Mouse (Mus musculus) right cerebral cortex, postnatal 14 days (tissue): Measurements from ENCODE around the gene Bpifc.

ENCODE experiments used
- DNase-seq: peaks from one replicate; pipeline ENCODE4 v3.0.0; 2022

The Bpifc gene

DNA sequence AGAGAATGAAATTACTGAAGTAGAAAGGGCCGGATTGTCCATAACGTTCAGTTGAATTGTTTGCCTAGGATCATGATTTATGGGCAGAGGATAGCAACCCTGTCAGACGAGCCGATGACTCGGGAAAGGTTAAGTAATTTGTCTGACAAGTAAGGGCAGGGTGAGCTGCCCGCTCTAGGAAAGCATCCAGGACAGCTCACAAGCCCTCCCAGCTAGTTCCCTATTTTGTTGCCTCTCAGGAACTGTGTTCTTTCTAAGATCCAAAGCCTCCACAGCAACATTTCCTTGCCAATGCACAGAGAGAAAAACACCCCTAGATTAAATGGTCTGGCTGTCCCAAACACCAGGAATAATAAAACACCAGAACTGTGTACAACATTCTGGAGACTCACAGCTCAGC, 1.1 kb downstream of the Bpifc start:
- no peak for DNase-seq

- DNase-seq = no peak
These were observed 2.0 kb downstream of the Bpifc start for GRCm38 (mm10) chr10:86009688-86010087.

GRCm38 (mm10) chr10:86006455-86006854, 5.2 kb downstream of the Bpifc start:
- DNase-seq = no peak

DNA sequence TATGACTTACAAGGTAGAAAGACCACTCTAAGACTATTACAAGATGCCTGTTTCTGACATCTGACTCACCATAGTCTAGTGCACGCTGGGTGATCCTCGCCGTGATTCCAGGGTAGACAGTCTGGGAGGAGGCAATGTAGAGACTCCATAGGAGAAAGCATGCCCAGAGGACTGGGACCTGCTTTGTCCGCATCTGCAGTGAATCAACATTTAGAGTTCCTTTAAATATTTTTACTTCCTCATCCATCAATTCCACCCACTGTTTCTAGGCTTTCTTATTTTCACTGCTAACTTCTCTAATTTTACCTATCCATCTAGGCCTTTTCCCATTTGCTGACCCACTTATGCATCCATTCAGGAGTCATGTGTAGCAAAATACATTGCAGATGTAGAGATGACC, 11.2 kb downstream of the Bpifc start:
- no peak for DNase-seq

GRCm38 (mm10) chr10:85994543-85995104, 17.1 kb downstream of the Bpifc start:
- no peak for DNase-seq

DNA sequence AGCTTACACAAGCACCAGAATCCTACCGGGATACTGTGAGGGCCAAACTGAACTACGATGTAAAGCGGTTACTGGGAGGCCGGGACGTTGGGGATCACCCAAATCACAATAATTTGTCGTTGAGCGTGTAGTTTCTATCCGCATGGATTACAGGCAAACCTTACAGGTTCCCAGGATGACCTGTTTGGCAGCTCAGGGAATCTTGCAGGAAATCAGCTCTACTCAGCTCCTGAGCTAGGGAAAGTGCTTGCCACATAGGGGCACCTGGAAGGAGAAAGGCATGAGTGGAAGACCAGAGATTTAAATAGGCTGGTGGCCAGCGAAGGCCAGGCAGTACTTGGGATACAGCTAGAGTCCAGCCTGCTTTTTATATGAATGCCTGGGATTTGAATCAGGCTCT, 17.9 kb downstream of the Bpifc start:
- DNase-seq = no peak

GRCm38 (mm10) chr10:85992412-85992811, 19.3 kb downstream of the Bpifc start:
- no peak for DNase-seq

- DNase-seq = no peak
These were observed 22.1 kb downstream of the Bpifc start for GRCm38 (mm10) chr10:85989412-85990115.

- no peak for DNase-seq
These were observed 38.8 kb downstream of the Bpifc start for GRCm38 (mm10) chr10:85972915-85973314.

- no peak for DNase-seq
These were observed 39.9 kb downstream of the Bpifc start for GRCm38 (mm10) chr10:85971826-85972225.

GRCm38 (mm10) chr10:85969894-85970620, 41.6 kb downstream of the Bpifc start:
- no peak for DNase-seq

- no peak for DNase-seq
These were observed 43.0 kb downstream of the Bpifc start for GRCm38 (mm10) chr10:85968731-85969130.

DNA sequence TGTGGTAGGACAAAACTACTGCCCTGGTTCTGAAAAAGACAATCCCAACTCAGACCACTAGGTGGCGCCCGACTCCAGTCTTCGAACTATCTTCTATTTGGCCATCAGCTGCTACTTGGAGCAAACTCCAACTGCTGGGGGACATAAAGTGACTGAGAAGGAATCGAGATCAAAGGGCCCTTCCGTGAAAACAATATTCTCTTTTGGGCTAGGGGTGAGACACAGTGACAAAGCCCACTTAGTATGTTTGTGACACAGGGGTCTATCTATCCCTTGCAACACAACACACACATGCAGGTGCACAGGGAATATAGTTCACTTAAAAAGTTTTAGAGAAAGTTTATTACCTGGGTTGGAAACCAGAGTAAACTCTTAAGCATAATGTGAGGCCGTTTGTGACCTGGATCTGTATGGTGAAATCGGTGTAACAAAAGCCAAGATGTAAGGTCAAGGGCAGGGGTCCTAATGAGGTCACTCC, 43.5 kb downstream of the Bpifc start:
- peak; percentile 84 for DNase-seq

GRCm38 (mm10) chr10:85967411-85968156, 44.1 kb downstream of the Bpifc start:
- DNase-seq = no peak

GRCm38 (mm10) chr10:85966476-85966875, 45.2 kb downstream of the Bpifc start:
- DNase-seq = no peak

GRCm38 (mm10) chr10:85964316-85964715, 47.4 kb downstream of the Bpifc start:
- DNase-seq = no peak

DNA sequence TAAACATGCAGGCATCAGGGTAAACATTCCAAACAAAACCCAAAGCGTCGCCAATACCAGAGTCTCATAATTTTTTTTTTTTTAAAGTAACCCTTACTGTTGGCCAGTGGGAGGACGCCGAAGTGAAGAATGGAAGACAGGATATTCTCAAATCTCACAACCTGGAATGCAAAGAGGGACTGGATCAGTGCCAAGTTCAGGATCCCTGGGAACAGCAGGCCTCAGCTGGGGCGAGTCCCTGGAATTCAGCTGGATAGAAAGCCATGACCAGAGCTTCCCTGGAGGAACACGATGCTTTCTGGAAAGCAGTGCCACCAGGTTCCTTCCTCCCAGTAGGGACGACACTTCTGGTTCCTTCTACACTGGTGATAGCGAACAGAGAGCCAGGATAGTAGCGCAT, 48.8 kb downstream of the Bpifc start:
- DNase-seq = no peak

- peak; percentile 99 for DNase-seq
These were observed 54.2 kb downstream of the Bpifc start, which contains the start of gene Rtcb for GRCm38 (mm10) chr10:85957464-85957950. Gene Rtcb (minus strand): TSS chr10:85957823.

- DNase-seq = no peak
These were observed 54.8 kb downstream of the Bpifc start for GRCm38 (mm10) chr10:85956871-85957419.

DNA sequence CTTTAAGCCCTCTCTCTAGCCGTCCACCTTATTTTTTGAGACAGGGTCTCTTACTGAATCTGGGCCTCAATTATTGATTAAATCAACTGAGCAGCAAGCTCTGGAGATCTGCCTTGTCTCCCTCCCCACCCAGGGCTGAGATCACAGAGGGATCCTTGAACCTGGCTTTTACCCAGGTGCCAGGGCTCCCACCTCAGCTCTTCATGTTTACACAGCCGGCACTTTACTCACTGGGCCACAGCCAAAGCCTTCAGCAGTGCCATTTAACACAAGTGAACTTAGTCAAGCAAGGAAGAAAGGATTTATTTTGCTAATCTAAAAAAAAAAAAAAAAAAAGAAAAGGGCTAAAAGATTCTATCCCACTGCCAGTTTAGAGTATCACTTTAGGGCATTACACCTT, 57.3 kb downstream of the Bpifc start:
- DNase-seq = no peak

DNA sequence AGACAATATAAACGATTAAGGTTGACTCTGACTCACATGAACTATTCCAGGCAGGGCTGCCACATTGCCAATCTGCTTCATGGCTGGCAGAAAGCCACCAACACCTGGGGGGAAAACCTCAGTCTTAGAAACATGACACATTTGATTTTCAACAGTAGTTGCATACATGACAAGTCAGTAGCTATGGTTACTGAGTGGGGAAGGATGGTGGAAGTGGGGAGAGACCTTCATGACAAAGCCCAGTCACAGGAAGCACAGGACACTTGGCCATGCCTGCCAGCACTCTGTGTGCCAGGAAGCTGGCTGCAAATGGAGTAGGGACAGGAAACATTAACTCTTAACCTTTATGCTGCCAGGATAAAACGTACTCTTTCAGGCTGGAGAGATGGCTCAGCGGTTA, 58.3 kb downstream of the Bpifc start:
- no peak for DNase-seq

GRCm38 (mm10) chr10:85951765-85952443, 59.8 kb downstream of the Bpifc start:
- DNase-seq = no peak
